Mouse (Mus musculus) lung, postnatal 0 days (tissue): ENCODE results near the gene Cd84.

ENCODE experiments used
- CTCF ChIP-seq: IDR thresholded peaks from 2 replicates; pipeline ENCODE4 v1.5.1; 2016; ENCODE audit warnings: antibody characterized with exemption, mild to moderate bottlenecking
- EP300 ChIP-seq: IDR thresholded peaks from 2 replicates; pipeline ENCODE4 v1.6.1; 2016; ENCODE audit warnings: antibody characterized with exemption, mild to moderate bottlenecking, control low read depth

- TF ChIP-seq CTCF: no peak
- no peak for TF ChIP-seq EP300
Measured at GRCm38 (mm10) chr1:171933851-171934250, 94.4 kb downstream of the Cd84 start.
